Mouse (Mus musculus): ENCODE data around the gene Klhl21.

DNA sequence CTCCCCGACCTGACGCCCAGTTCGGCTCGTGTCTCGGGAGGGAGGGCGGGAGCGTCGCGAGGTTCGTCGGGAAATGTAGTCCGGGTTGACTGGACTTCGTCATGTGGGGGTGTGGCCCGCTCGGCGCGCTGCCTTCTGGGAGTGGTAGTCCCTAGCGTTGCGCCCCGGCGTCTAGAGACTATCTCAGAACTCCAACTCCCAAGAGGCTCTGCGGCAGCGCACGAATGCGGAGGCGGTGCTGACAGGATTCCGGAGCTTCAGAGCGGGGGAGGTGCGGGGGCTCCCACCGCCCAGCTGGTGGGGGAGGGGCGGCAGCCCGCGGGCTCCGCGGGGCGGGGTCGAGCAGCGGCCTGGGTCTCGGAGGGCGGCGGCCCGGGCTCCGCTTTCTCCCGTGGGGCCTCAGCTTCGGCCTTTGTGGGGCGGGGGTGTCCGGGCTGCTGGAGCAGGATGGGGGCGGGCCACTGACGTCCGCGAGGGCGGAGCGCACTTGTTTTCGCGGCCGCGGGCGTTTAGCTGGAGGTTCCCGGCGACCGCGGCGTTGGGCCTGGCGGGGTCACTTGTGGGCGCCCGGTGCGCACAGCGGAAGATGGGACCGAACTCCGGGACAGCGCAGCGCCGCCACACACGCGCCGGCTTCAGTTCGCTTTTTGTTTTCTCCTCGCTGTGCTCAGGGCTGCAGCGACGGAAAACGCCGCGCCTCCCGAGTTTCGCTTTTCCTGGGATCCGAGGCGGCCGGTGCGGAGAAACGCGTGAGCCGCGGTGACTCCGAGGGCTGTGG is 12.2 kb upstream of the Klhl21 start, which contains the start of gene Phf13:
- TF ChIP-seq POLR2A (IDR thresholded peaks at IDR 0.05; ENCODE audit: control insufficient read depth, extremely low read depth, insufficient read depth, low read length, poor library complexity): no peak
- no peak; the same call in 1 of the 2 replicates for TF ChIP-seq CTCF (IDR thresholded peaks at IDR 0.05; ENCODE audit: borderline replicate concordance, control insufficient read depth, extremely low read depth, insufficient read depth, low read length, poor library complexity)
